Mouse (Mus musculus) ES-E14 (cell line): ENCODE measurements at regions not wholly inside any gene's neighbourhood (a gene's known extent, or its start where the extent isn't known, plus 50 kb on each side); places are given as distances from the start of the nearest gene placed in this dataset.
"Not testable (repeated sequence)": the region's sequence is repeated elsewhere in the genome, so short reads cannot be mapped to it uniquely, and the experiment has no call there.

ENCODE experiments used
- DNase-seq: peaks from one replicate; pipeline ENCODE4 v3.0.0-alpha.2; 2013; ENCODE audit warnings: low read depth, low spot score
- H3K27ac ChIP-seq: 2 replicates; pipeline ENCODE4 v1.5.1; 2012; ENCODE audit warnings: low read depth, mild to moderate bottlenecking, low read length, moderate library complexity, mixed read lengths; ENCODE audit not compliant: poor library complexity, insufficient read depth, severe bottlenecking
- H3K36me3 ChIP-seq: 2 replicates; pipeline ENCODE4 v1.6.1; 2012; ENCODE audit warnings: mild to moderate bottlenecking, low read length, moderate library complexity, mixed read lengths; ENCODE audit not compliant: control insufficient read depth, poor library complexity, insufficient read depth, severe bottlenecking
- H3K4me1 ChIP-seq, 2 experiments: fragments of 150-350 bp in 1 of 2; sonication (generic) in 1 of 2; 2 replicates each; pipeline ENCODE4 v1.6.1; 2012; ENCODE audit warnings: low read length in 2 of 2, mild to moderate bottlenecking in 1 of 2, mixed read lengths in 1 of 2; ENCODE audit not compliant: control insufficient read depth in 2 of 2, insufficient read depth in 2 of 2, poor library complexity in 1 of 2
- H3K4me3 ChIP-seq, 2 experiments: fragments of 150-350 bp in 1 of 2; sonication (generic) in 1 of 2; 2 replicates each; pipeline ENCODE4 v1.5.1; 2012; ENCODE audit warnings: low read length in 2 of 2, low read depth in 1 of 2, mild to moderate bottlenecking in 1 of 2, mixed read lengths in 1 of 2; ENCODE audit not compliant: insufficient read depth in 1 of 2, poor library complexity in 1 of 2, severe bottlenecking in 1 of 2
- H3K9ac ChIP-seq: 2 replicates; pipeline ENCODE4 v1.6.1; 2012; ENCODE audit warnings: low read depth, mild to moderate bottlenecking, low read length, mixed read lengths; ENCODE audit not compliant: poor library complexity, insufficient read depth, severe bottlenecking
- H3K9me3 ChIP-seq: fragments of 150-350 bp; sonication (generic); 2 replicates; pipeline ENCODE4 v1.6.1; 2012; ENCODE audit warnings: low read depth, mild to moderate bottlenecking, low read length; ENCODE audit not compliant: control insufficient read depth, insufficient read depth
- CHD2 ChIP-seq: IDR thresholded peaks from 2 replicates; pipeline ENCODE4 v1.6.1; 2014; ENCODE audit warnings: mild to moderate bottlenecking, low read depth, low read length, inconsistent platforms
- HCFC1 ChIP-seq: IDR thresholded peaks from 2 replicates; pipeline ENCODE4 v1.6.1; 2012; ENCODE audit warnings: low read length, inconsistent platforms, borderline replicate concordance; ENCODE audit not compliant: insufficient read depth
- MAFK ChIP-seq: IDR thresholded peaks from 2 replicates; pipeline ENCODE4 v1.6.1; 2014; ENCODE audit warnings: mild to moderate bottlenecking, low read depth, low read length, inconsistent platforms; ENCODE audit not compliant: insufficient read depth
- ZC3H11A ChIP-seq: IDR thresholded peaks from 2 replicates; pipeline ENCODE4 v1.6.1; 2012; ENCODE audit warnings: low read depth, mild to moderate bottlenecking, inconsistent platforms, low read length, borderline replicate concordance
- ZNF384 ChIP-seq: IDR thresholded peaks from 2 replicates; pipeline ENCODE4 v1.6.1; 2012; ENCODE audit warnings: low read depth, low read length, inconsistent platforms
- in situ Hi-C, 2 experiments: fragments of 600-800 bp; cut with MboI; formaldehyde crosslinking; loops; one replicate each; pipeline ENCODE4 v1.15.1; 2025; ENCODE audit warnings: low sequenced_read_pairs in 2 of 2, inconsistent platforms in 1 of 2; ENCODE audit not compliant: unreplicated experiment in 2 of 2

GRCm38 (mm10) chr10:117465671-117466250 lies 85.9 kb upstream of the Cpsf6 start:
- no peak for DNase-seq
- no peak for TF ChIP-seq CHD2
- no peak for TF ChIP-seq MAFK
- no peak for TF ChIP-seq ZNF384
- TF ChIP-seq ZC3H11A: no peak
- no peak for TF ChIP-seq HCFC1
- Histone ChIP-seq H3K27ac (no peak overlapping the region), H3K36me3 (no peaks in the 10 kb centered on the region), H3K4me1 (no peaks in the 10 kb centered on the region), H3K4me3 (no peak overlapping the region), H3K9ac (no peak overlapping the region), H3K9me3 (no peaks in the 10 kb centered on the region)
- in situ Hi-C loops: no loop called here

GRCm38 (mm10) chr10:117465058-117465660 lies 85.3 kb upstream of the Cpsf6 start:
- Histone ChIP-seq H3K4me3 (no peak overlapping the region), H3K36me3 (no peaks in the 10 kb centered on the region), H3K4me1 (no peaks in the 10 kb centered on the region), H3K9ac (no peak overlapping the region), H3K9me3 (no peaks in the 10 kb centered on the region), H3K27ac (no peak overlapping the region)
- TF ChIP-seq ZNF384 (no peak), CHD2 (no peak), ZC3H11A (no peak), HCFC1 (no peak), MAFK (no peak)
- in situ Hi-C loops: no loop called here
- DNase-seq: no peak

GRCm38 (mm10) chr10:117464331-117464730 lies 84.5 kb upstream of the Cpsf6 start:
- H3K9me3 ChIP-seq, H3K4me3 ChIP-seq, DNase-seq, in situ Hi-C loops, H3K36me3 ChIP-seq, H3K4me1 ChIP-seq, H3K27ac ChIP-seq, H3K9ac ChIP-seq: not testable (repeated sequence)

- Histone ChIP-seq H3K36me3 (no peaks in the 10 kb centered on the region), H3K27ac (no peak overlapping the region), H3K4me3 (no peak overlapping the region), H3K9me3 (no peaks in the 10 kb centered on the region), H3K4me1 (no peaks in the 10 kb centered on the region), H3K9ac (no peak overlapping the region)
- DNase-seq: no peak
- in situ Hi-C loops: no loop called here
- no peak for TF ChIP-seq HCFC1
- TF ChIP-seq CHD2: no peak
- no peak for TF ChIP-seq MAFK
- TF ChIP-seq ZNF384: no peak
- no peak for TF ChIP-seq ZC3H11A
Observed at GRCm38 (mm10) chr10:117463636-117464035, 83.8 kb upstream of the Cpsf6 start.

GRCm38 (mm10) chr10:117462921-117463320 lies 83.1 kb upstream of the Cpsf6 start:
- H3K36me3 ChIP-seq: no peaks in the 10 kb centered on the region
- TF ChIP-seq HCFC1 (no peak), ZC3H11A (no peak), MAFK (no peak), CHD2 (no peak), ZNF384 (no peak)
- H3K9me3 ChIP-seq: no peaks in the 10 kb centered on the region
- no peak overlapping the region for H3K9ac ChIP-seq
- in situ Hi-C loops: no loop called here
- no peak overlapping the region for H3K27ac ChIP-seq
- H3K4me1 ChIP-seq: no peaks in the 10 kb centered on the region
- DNase-seq: no peak
- H3K4me3 ChIP-seq: no peak overlapping the region
